Mouse (Mus musculus) liver, embryonic 14.5 days (tissue): ENCODE results near the gene Ppp1r9b. TPM values are rescaled to one million over a fixed set of nuclear protein-coding genes. Genes with fewer than 3 reads are reported as not detected.
"Not testable (repeated sequence)": the region's sequence is repeated elsewhere in the genome, so short reads cannot be mapped to it uniquely, and the experiment has no call there.

ENCODE experiments used
- ATAC-seq: fragments of 200-750 bp; cut with Nextera tagmentation; 2 replicates; pipeline ENCODE4 v1.8.0; 2017; ENCODE audit warnings: moderate number of reproducible peaks, mild to moderate bottlenecking, moderate library complexity; ENCODE audit not compliant: insufficient read depth
- DNase-seq, 3 experiments: peaks; one replicate each; pipeline ENCODE4 v3.0.0-alpha.2; 2012 to 2013; ENCODE audit warnings: low read depth in 3 of 3, low spot score in 3 of 3
- H3K27ac ChIP-seq: fragments of 300-500 bp; sonication (generic); 2 replicates; pipeline ENCODE4 v1.5.1; 2014; ENCODE audit warnings: moderate library complexity, mild to moderate bottlenecking, control low read depth, inconsistent platforms
- H3K27me3 ChIP-seq: fragments of 300-500 bp; sonication (generic); 2 replicates; pipeline ENCODE4 v1.6.1; 2014; ENCODE audit warnings: mild to moderate bottlenecking, low read length, moderate library complexity; ENCODE audit not compliant: control insufficient read depth, insufficient read depth
- H3K36me3 ChIP-seq: fragments of 300-500 bp; sonication (generic); replicated peaks from 2 replicates; pipeline ENCODE4 v1.6.1; 2014; ENCODE audit warnings: low read depth; ENCODE audit not compliant: control insufficient read depth, insufficient read depth
- H3K4me1 ChIP-seq, 2 experiments: fragments of 200-500 bp in 1 of 2; fragments of 300-500 bp in 1 of 2; sonication (generic) in 1 of 2; replicated peaks; 2 replicates each; pipeline ENCODE4 v1.6.1; 2012 to 2014; ENCODE audit warnings: antibody characterized with exemption in 1 of 2, inconsistent platforms in 1 of 2, low read length in 1 of 2; ENCODE audit not compliant: control insufficient read depth in 2 of 2, insufficient read depth in 2 of 2
- H3K4me2 ChIP-seq: fragments of 300-500 bp; sonication (generic); 2 replicates; pipeline ENCODE4 v1.6.1; 2014; ENCODE audit warnings: low read depth, mild to moderate bottlenecking, control low read depth, moderate library complexity
- H3K4me3 ChIP-seq, 2 experiments: fragments of 200-500 bp in 1 of 2; fragments of 300-500 bp in 1 of 2; sonication (generic) in 1 of 2; 2 replicates each; pipeline ENCODE4 v1.5.1; 2012 to 2014; ENCODE audit warnings: low read depth in 2 of 2, low read length in 2 of 2, mild to moderate bottlenecking in 2 of 2, control low read depth in 1 of 2, inconsistent platforms in 1 of 2, moderate library complexity in 1 of 2; ENCODE audit not compliant: insufficient read depth in 1 of 2
- H3K9ac ChIP-seq: fragments of 300-500 bp; sonication (generic); replicated peaks from 2 replicates; pipeline ENCODE4 v1.6.1; 2014; ENCODE audit warnings: mild to moderate bottlenecking, control low read depth, moderate library complexity
- H3K9me3 ChIP-seq: fragments of 300-500 bp; sonication (generic); 2 replicates; pipeline ENCODE4 v1.6.1; 2016; ENCODE audit warnings: low read length, mixed read lengths; ENCODE audit not compliant: control insufficient read depth
- CTCF ChIP-seq: IDR thresholded peaks from 2 replicates; pipeline ENCODE4 v1.5.1; 2016; ENCODE audit warnings: antibody characterized with exemption, low read depth, control low read depth
- EP300 ChIP-seq: IDR thresholded peaks from 2 replicates; pipeline ENCODE4 v1.6.1; 2016; ENCODE audit warnings: antibody characterized with exemption, low read depth
- WGBS: fragments of 180-500 bp; shearing (Covaris S2); extraction: QIAGEN DNeasy Blood & Tissue Kit; methylation state at CpG from one replicate; pipeline ENCODE4 v1.1.7; 2014; ENCODE audit not compliant: insufficient replicate concordance; 5-methylcytosine and 5-hydroxymethylcytosine counted together
- polyA plus RNA-seq, 2 experiments: library from polyadenylated mRNA; depleted of rRNA in 1 of 2; stranded (reverse) in 1 of 2; unstranded in 1 of 2; fragments of >200 nt; fragmentation: Nextera tagmentation in 1 of 2; extraction: Ambion mirVana in 1 of 2; gene quantifications; 2 replicates each; pipeline versions ENCODE4 v1.2.1 to v1.2.3; 2012 to 2014

Gene Ppp1r9b
- polyA plus RNA-seq, 2 experiments, result 8.8 to 14.9 TPM

DNA sequence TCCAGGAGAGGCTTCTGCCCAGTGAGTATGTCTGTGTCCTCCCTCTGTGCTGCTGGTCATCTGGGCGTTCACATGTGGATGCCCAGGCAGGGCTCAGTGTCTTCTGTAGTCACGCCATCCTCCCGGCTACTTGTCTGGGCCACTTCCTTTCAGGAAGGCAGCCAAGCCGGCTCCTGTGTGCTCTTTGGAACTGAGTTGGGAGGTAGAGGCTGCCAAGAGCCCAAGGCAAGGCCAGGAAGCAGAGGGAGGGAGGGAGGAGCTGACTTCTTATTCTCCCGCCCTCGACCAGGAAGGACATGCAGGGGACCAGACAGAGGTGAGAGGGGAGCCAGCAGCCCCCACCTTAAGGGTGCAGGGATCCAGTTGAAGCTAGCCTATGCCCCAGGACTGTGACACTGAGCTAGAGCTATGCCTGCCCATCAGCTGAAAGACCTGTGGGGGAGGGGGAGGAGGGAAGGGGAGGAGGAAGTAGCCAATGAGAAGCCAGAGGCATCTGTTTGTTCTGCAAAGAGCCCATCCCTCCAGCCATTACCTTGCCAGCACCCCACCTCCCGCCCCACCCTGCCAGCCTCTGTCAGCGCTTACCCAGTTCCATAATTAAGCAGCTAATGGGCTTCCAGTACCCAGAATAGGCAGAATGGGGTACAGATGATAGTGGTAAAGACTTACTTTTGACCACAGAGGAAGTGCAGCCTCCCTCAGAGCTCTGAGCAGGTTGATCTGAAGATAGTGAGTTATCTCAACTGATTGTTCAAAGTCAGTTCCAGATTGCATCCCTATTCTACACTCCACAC is 32.6 kb upstream of the Ppp1r9b start:
- no peak overlapping the region for H3K4me3 ChIP-seq
- 0 out of 4 replicates have a peak, but pooled peaks cover 0 to 2% of the 10 kb centered on the region in 2 experiments for H3K4me1 ChIP-seq
- no peak overlapping the region for H3K9ac ChIP-seq
- no peaks in the 10 kb centered on the region for H3K27me3 ChIP-seq
- no peak overlapping the region for H3K4me2 ChIP-seq
- no peak for TF ChIP-seq EP300
- H3K27ac ChIP-seq, result no peak overlapping the region
- 15% methylated on average over 8 of the region's 8 CpGs for WGBS
- no peaks in the 10 kb centered on the region for H3K9me3 ChIP-seq
- H3K36me3 ChIP-seq, result no peaks in the 10 kb centered on the region
- no peak for ATAC-seq
- no peak for DNase-seq

DNA sequence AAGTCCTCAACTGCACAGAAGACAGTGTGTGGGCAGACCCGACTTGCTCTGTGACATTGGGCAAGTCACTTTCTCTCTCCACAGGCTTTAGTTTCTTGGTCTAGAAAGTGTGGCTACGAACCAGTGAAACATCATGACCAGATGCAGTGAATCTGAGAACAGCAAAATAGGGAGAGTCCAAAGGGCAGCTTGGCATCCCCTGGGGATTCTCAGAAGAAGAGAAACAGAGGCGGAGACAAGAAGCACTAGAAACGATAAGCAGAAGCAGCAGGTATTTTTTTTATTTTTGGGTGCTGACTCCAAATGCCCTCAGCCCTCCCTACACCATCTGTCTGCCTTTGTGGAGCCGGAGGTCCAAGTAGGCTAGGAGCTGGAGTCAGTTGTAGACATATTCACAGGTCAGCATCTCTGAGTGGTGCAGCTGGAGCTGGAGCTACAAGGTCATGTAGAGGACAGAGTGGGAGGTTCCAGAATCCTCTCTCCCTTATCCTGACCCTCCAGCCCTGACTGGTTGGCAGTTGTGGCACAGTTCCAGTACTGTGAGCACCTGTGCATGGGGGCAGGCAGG is 28.2 kb upstream of the Ppp1r9b start:
- TF ChIP-seq EP300 (no peak), CTCF (no peak)
- WGBS, result 50% methylated on average over 5 of the region's 5 CpGs
- Histone ChIP-seq H3K9ac (no peak overlapping the region), H3K4me3 (no peak overlapping the region), H3K36me3 (no peaks in the 10 kb centered on the region), H3K9me3 (no peaks in the 10 kb centered on the region), H3K27ac (no peak overlapping the region), H3K4me2 (no peak overlapping the region), H3K4me1 (0 out of 4 replicates have a peak, but pooled peaks cover 0 to 2% of the 10 kb centered on the region in 2 experiments), H3K27me3 (no peaks in the 10 kb centered on the region)
- DNase-seq, result no peak
- no peak for ATAC-seq

DNA sequence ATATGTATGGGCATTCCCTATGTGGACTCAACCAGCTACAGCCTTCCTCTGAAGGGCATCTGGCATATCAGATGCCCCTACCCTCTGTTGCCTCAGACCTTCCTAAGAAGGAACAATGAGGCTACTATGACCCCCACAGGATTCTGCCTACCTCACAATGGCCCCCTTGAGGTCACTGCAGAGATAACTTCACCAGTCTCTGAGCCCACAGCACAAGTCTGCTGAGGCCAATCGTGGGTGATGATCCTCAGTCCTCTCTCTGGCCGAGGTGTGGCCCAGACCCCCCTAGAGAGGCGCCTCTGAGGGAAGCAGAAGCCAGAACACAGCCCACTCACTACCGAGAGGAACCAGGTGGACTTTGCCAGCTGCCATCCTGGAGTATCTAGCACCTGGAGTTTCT is 23.4 kb upstream of the Ppp1r9b start, which contains the start of gene Hils1:
Gene Hils1 (plus strand): TSS at position 175 of the 400 bp plus-strand sequence.
- H3K4me3 ChIP-seq, result no peak within 1 kb of the TSS
- no peaks in the 10 kb centered on the region for H3K27me3 ChIP-seq
- H3K36me3 ChIP-seq, result no peaks in the 10 kb centered on the region
- DNase-seq (no peak), ATAC-seq (no peak)
- no peaks in the 10 kb centered on the region for H3K9me3 ChIP-seq
- WGBS, result 31% methylated on average over 4 of the region's 4 CpGs
- no peak within 1 kb of the TSS for H3K9ac ChIP-seq
- TF ChIP-seq EP300 (no peak), CTCF (no peak)
- no peak within 1 kb of the TSS for H3K4me2 ChIP-seq
- H3K27ac ChIP-seq, result no peak within 1 kb of the TSS
- H3K4me1 ChIP-seq, result no peaks in the 10 kb centered on the region

DNA sequence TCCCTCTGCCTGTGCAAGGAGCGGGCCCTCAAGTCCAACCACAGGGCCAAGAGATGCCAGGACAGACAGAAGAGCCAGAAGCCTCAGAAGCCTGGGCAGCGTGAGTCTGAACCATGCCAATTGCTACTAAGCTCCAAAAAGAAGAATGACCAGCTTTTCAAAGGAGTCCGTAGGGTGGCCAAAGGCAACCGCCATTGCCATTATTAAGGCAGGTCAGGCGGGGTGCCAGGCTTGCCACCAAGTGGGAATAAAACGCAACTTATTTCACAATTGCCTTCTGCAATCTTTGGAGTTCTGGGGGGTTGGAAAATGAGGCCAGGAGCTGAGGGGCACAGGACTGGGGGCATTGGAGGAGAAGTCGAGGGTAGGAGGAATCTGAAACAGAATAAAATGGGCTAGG is 22.6 kb upstream of the Ppp1r9b start:
- H3K4me2 ChIP-seq, result no peak overlapping the region
- H3K36me3 ChIP-seq, result no peaks in the 10 kb centered on the region
- no peak overlapping the region for H3K9ac ChIP-seq
- DNase-seq (no peak), ATAC-seq (no peak)
- no peaks in the 10 kb centered on the region for H3K27me3 ChIP-seq
- TF ChIP-seq EP300 (no peak), CTCF (no peak)
- H3K9me3 ChIP-seq, result no peaks in the 10 kb centered on the region
- WGBS, result 61% methylated on average over 7 of the region's 7 CpGs
- no peak overlapping the region for H3K27ac ChIP-seq
- no peaks in the 10 kb centered on the region for H3K4me1 ChIP-seq
- H3K4me3 ChIP-seq, result no peak overlapping the region

DNA sequence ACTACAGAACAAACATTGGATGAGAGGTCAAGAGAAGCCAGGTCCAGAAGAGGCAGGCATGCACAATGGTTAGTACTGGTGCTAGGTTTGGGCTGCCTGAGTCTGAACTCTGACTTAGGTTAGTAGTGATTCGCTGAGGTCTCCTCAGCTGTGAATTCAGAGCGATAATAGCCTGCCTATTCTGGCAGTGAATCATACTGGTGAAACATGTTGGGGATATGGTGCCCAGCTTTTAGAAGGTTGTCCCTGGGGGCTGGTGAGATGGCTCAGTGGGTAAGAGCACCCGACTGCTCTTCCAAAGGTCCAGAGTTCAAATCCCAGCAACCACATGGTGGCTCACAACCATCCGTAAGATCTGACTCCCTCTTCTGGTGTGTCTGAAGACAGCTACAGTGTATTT is 21.1 kb upstream of the Ppp1r9b start:
- 84% methylated on average over 4 of the region's 4 CpGs for WGBS
- H3K4me3 ChIP-seq, H3K4me1 ChIP-seq, H3K9ac ChIP-seq, H3K4me2 ChIP-seq, DNase-seq, H3K36me3 ChIP-seq, ATAC-seq, H3K27me3 ChIP-seq, H3K9me3 ChIP-seq, H3K27ac ChIP-seq: not testable (repeated sequence)
